Mouse (Mus musculus): ENCODE measurements around the gene Rps27l. TPM values are rescaled to one million over a fixed set of nuclear protein-coding genes. Genes with fewer than 3 reads are reported as not detected.
A peak's percentile ranks its signal among the peaks of the same experiment; 100 is the strongest.
"Not testable (repeated sequence)": the region's sequence is repeated elsewhere in the genome, so short reads cannot be mapped to it uniquely, and the experiment has no call there.

The Rps27l gene
- total RNA-seq (2021), result 100 to 1,000 TPM; 175 to 183 TPM

GRCm38 (mm10) chr9:66945647-66946641, at the start of gene Rps27l:
Gene Rps27l (plus strand): TSS chr9:66946086.
- peak; percentile 95 for DNase-seq

GRCm38 (mm10) chr9:66896951-66897350, 48.9 kb upstream of the Rps27l start:
- DNase-seq, result no peak
- intact Hi-C loops (cut with DNase I), result no loop called here

More at GRCm38 (mm10) chr9:66945647-66946641, at the start of gene Rps27l:
- intact Hi-C loops (cut with DNase I), result loop anchor here (2.0 kb wide), 1 partner anchor 29 kb away; the partner anchor contains the start of gene Lactb

- intact Hi-C loops (cut with DNase I), result no loop called here
- no peak for DNase-seq
Measured at GRCm38 (mm10) chr9:66897851-66898250, 48.0 kb upstream of the Rps27l start.

- intact Hi-C loops (cut with DNase I), result no loop called here
- DNase-seq, result no peak
Measured at GRCm38 (mm10) chr9:66899072-66899471, 46.8 kb upstream of the Rps27l start.

- DNase-seq, result no peak
- intact Hi-C loops (cut with DNase I), result no loop called here
Measured at GRCm38 (mm10) chr9:66899526-66899925, 46.4 kb upstream of the Rps27l start.

GRCm38 (mm10) chr9:66905990-66906389, 39.9 kb upstream of the Rps27l start:
- intact Hi-C loops (cut with DNase I), result no loop called here
- DNase-seq, result no peak

GRCm38 (mm10) chr9:66907126-66907525, 38.8 kb upstream of the Rps27l start:
- intact Hi-C loops (cut with DNase I), result no loop called here
- no peak for DNase-seq

- no peak for DNase-seq
- intact Hi-C loops (cut with DNase I), result no loop called here
Measured at GRCm38 (mm10) chr9:66907746-66908397, 38.0 kb upstream of the Rps27l start.

GRCm38 (mm10) chr9:66909922-66910321, 36.0 kb upstream of the Rps27l start:
- intact Hi-C loops (cut with DNase I), result no loop called here
- no peak for DNase-seq

GRCm38 (mm10) chr9:66910677-66911076, 35.2 kb upstream of the Rps27l start:
- DNase-seq, result no peak
- intact Hi-C loops (cut with DNase I), result no loop called here

- intact Hi-C loops (cut with DNase I), result no loop called here
- no peak for DNase-seq
Measured at GRCm38 (mm10) chr9:66912304-66912703, 33.6 kb upstream of the Rps27l start.

GRCm38 (mm10) chr9:66913254-66913934, 32.5 kb upstream of the Rps27l start:
- intact Hi-C loops (cut with DNase I), result not testable (repeated sequence)

GRCm38 (mm10) chr9:66914540-66914939, 31.3 kb upstream of the Rps27l start:
- intact Hi-C loops (cut with DNase I), result no loop called here
- DNase-seq, result no peak

More at GRCm38 (mm10) chr9:66913254-66913934, 32.5 kb upstream of the Rps27l start:
- DNase-seq, result not testable (repeated sequence)

GRCm38 (mm10) chr9:66915401-66915800, 30.5 kb upstream of the Rps27l start:
- DNase-seq, result no peak
- intact Hi-C loops (cut with DNase I), result loop anchor here (5.0 kb wide), 2 partner anchors 38 to 83 kb away; partner anchors contain the start of gene Aph1c

- no peak for DNase-seq
- intact Hi-C loops (cut with DNase I), result loop anchor here (5.0 kb wide), 2 partner anchors 39 to 84 kb away; partner anchors contain the start of gene Aph1c
Measured at GRCm38 (mm10) chr9:66915869-66916785, 29.8 kb upstream of the Rps27l start.

GRCm38 (mm10) chr9:66917216-66917891, 28.5 kb upstream of the Rps27l start:
- intact Hi-C loops (cut with DNase I), result loop anchor here (5.0 kb wide), 2 partner anchors 40 to 85 kb away; partner anchors contain the start of gene Aph1c
- DNase-seq, result no peak

- no peak for DNase-seq
- intact Hi-C loops (cut with DNase I), result loop anchor here (5.0 kb wide), 2 partner anchors 41 to 86 kb away; partner anchors contain the start of gene Aph1c
Measured at GRCm38 (mm10) chr9:66917892-66918255, 28.0 kb upstream of the Rps27l start.

- peak; percentile 43 to 46 for DNase-seq
- intact Hi-C loops (cut with DNase I), result loop anchor here (5.0 kb wide), 2 partner anchors 42 to 86 kb away; partner anchors contain the start of gene Aph1c
Measured at GRCm38 (mm10) chr9:66918672-66919330, 27.1 kb upstream of the Rps27l start.
